Mouse (Mus musculus) R1 (cell line): ENCODE data around the gene Pdha1.

Source experiments
- DNase-seq: peaks from one replicate; pipeline ENCODE4 v3.0.0-alpha.2; 2018; ENCODE audit warnings: low read depth, low spot score

The Pdha1 gene

GRCm38 (mm10) chrX:160137861-160138717 is at the start of gene Pdha1:
Pdha1 (minus strand) TSS chrX:160138413.
- DNase-seq: peak; percentile 91

GRCm38 (mm10) chrX:160179032-160179431 is 40.8 kb upstream of the Pdha1 start:
- no peak for DNase-seq

- DNase-seq: peak; percentile 57
Measured at GRCm38 (mm10) chrX:160170150-160170549, 31.9 kb upstream of the Pdha1 start.

GRCm38 (mm10) chrX:160166246-160166985 is 28.2 kb upstream of the Pdha1 start:
- peak; percentile 17 for DNase-seq

- no peak for DNase-seq
Measured at GRCm38 (mm10) chrX:160164259-160164658, 26.0 kb upstream of the Pdha1 start.

GRCm38 (mm10) chrX:160153147-160153815 is 15.1 kb upstream of the Pdha1 start:
- no peak for DNase-seq

- DNase-seq: no peak
Measured at GRCm38 (mm10) chrX:160148859-160149258, 10.6 kb upstream of the Pdha1 start.

GRCm38 (mm10) chrX:160147406-160147805 is 9.2 kb upstream of the Pdha1 start:
- no peak for DNase-seq

GRCm38 (mm10) chrX:160146806-160147205 is 8.6 kb upstream of the Pdha1 start:
- peak; percentile 75 for DNase-seq

GRCm38 (mm10) chrX:160137177-160137860 is 894 bp downstream of the Pdha1 start:
- DNase-seq: no peak

- DNase-seq: peak; percentile 76
Measured at GRCm38 (mm10) chrX:160136153-160136552, 2.1 kb downstream of the Pdha1 start.

- DNase-seq: peak; percentile 60
Measured at GRCm38 (mm10) chrX:160135719-160136118, 2.5 kb downstream of the Pdha1 start.

GRCm38 (mm10) chrX:160134136-160134843 is 3.9 kb downstream of the Pdha1 start:
- peak; percentile 75 for DNase-seq

- DNase-seq: peak; percentile 47
Measured at GRCm38 (mm10) chrX:160116658-160117057, 21.6 kb downstream of the Pdha1 start.

GRCm38 (mm10) chrX:160116074-160116473 is 22.1 kb downstream of the Pdha1 start:
- no peak for DNase-seq

- no peak for DNase-seq
Measured at GRCm38 (mm10) chrX:160113777-160114176, 24.4 kb downstream of the Pdha1 start.

GRCm38 (mm10) chrX:160107817-160108216 is 30.4 kb downstream of the Pdha1 start:
- no peak for DNase-seq

- DNase-seq: no peak
Measured at GRCm38 (mm10) chrX:160091973-160092372, 46.2 kb downstream of the Pdha1 start.
